Comparison of ENCODE assay signal across 24 mouse cellular contexts in the genomic region with DNA sequence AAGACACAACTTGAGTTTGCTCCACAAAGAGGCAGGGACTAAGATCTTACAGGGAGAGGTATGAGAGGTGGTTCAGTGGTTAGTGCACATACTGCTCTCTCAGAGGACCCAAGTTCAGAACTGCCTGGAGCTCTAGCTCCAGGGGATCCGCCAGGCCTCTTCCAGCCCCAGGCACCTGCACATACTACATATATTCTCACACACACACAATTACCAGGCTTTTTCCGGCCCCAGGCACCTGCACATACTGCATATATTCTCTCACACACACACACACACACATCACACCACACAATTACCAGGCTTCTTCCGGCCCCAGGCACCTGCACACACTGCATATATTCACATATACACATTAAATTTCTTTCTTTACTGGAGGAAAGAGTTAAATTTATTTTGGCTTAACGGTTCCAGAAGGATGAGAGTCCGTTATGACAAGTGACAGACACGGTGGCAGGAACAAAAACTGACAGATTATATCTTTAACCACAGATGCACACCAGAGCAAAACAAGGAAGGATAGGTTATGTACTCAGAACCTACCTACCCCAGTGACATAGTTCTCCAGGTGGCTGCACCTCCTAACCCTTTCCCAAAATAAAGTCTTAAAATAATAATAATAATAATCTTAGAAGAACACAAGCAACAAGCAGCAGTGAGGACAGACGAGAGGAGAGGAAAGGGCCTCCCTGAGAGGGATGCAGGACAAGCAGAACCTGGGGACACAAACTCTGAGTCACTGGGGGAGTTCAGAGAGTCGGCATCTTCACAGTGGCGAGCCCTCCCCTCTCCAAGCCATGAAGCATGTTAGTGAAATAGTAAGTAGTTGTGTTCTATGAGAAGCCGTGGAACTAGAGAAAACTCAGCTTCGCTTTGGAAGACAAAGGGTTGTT. TPM values are rescaled to one million over a fixed set of nuclear protein-coding genes. Genes with fewer than 3 reads are reported as not detected.
DNase-seq lines count a peak whose midpoint lies in the region; ATAC-seq and TF ChIP-seq lines count a peak whose summit lies in the region.
"Had no signal": no experiment of that assay in that cellular context is flagged by ENCODE, and none has a peak within 500 bp of the region (broad histone marks: within the 10 kb centered on the region; RNA-seq: fewer than 3 reads in every experiment).

No protein-coding gene starts in this region.

- no peak overlapping the region for H3K27ac ChIP-seq in liver, embryonic 13.5 days
- H3K27ac ChIP-seq in liver, embryonic 12.5 days, result no peak overlapping the region
- no peak overlapping the region; the same call in 1 of the 2 replicates for H3K27ac ChIP-seq in forebrain, embryonic 13.5 days
- H3K27ac ChIP-seq: embryonic facial prominence, embryonic 13.5 days; gastrocnemius, adult 2 months; heart, embryonic 13.5 days; hindbrain, embryonic 14.5 days; liver, embryonic 15.5 days; midbrain, embryonic 10.5 days had no signal

- no peak overlapping the region for H3K4me3 ChIP-seq in liver, embryonic 13.5 days (replicated peaks)
- no peak overlapping the region for H3K4me3 ChIP-seq in liver, embryonic 12.5 days
- H3K4me3 ChIP-seq in G1E (ENCODE audit: low read depth, low read length), result peak overlapping the region; percentile 54; the same call in 1 of the 2 replicates
- H3K4me3 ChIP-seq in forebrain, embryonic 13.5 days, result no peak overlapping the region
- H3K4me3 ChIP-seq: embryonic facial prominence, embryonic 13.5 days; gastrocnemius, adult 2 months; heart, embryonic 13.5 days; liver, embryonic 15.5 days; midbrain, embryonic 10.5 days had no signal

- TF ChIP-seq CTCF in G1E (IDR thresholded peaks at IDR 0.05; ENCODE audit: low read depth, low read length), result no peak

- peak; percentile 51; the same call in 1 of the 2 replicates for ATAC-seq in liver, embryonic 13.5 days (ENCODE audit: low read depth)
- ATAC-seq in liver, embryonic 12.5 days, result no peak
- peak; percentile 71 for ATAC-seq in G1E (ENCODE audit: extremely low read depth, insufficient number of reproducible peaks, low FRiP score, poor library complexity, severe bottlenecking)
- no peak for ATAC-seq in forebrain, embryonic 13.5 days
- ATAC-seq: forebrain, embryonic 14.5 days; inflammation-experienced regulatory T-cells, adult 6 months had no signal

- no peak overlapping the region for H3K4me2 ChIP-seq in liver, embryonic 13.5 days
- H3K4me2 ChIP-seq in liver, embryonic 12.5 days, result no peak overlapping the region
- H3K4me2 ChIP-seq in forebrain, embryonic 13.5 days, result no peak overlapping the region
- H3K4me2 ChIP-seq: embryonic facial prominence, embryonic 13.5 days; heart, embryonic 13.5 days; hindbrain, embryonic 14.5 days; liver, embryonic 15.5 days had no signal

- 57% methylated on average over 11 of the region's 11 CpGs for WGBS in liver, embryonic 13.5 days (ENCODE audit: insufficient replicate concordance)
- WGBS in liver, embryonic 12.5 days (ENCODE audit: insufficient replicate concordance), result 65% methylated on average over 11 of the region's 11 CpGs
- 90% methylated on average over 11 of the region's 11 CpGs for WGBS in forebrain, embryonic 13.5 days

- peaks cover 47% of the 10 kb centered on the region for H3K36me3 ChIP-seq in liver, embryonic 13.5 days
- H3K36me3 ChIP-seq in liver, embryonic 12.5 days, result peaks cover 73% of the 10 kb centered on the region
- H3K36me3 ChIP-seq in G1E (replicated peaks), result peaks cover 78% of the 10 kb centered on the region
- H3K36me3 ChIP-seq in forebrain, embryonic 13.5 days (ENCODE audit: poor library complexity, severe bottlenecking), result peaks cover 37% of the 10 kb centered on the region

- no peaks in the 10 kb centered on the region for H3K27me3 ChIP-seq in liver, embryonic 13.5 days
- H3K27me3 ChIP-seq in liver, embryonic 12.5 days (replicated peaks), result no peaks in the 10 kb centered on the region
- no peaks in the 10 kb centered on the region for H3K27me3 ChIP-seq in G1E (ENCODE audit: insufficient read depth, low read length)
- no peaks in the 10 kb centered on the region for H3K27me3 ChIP-seq in forebrain, embryonic 13.5 days
- H3K27me3 ChIP-seq: embryonic facial prominence, embryonic 13.5 days; heart, embryonic 13.5 days; liver, embryonic 15.5 days had no signal

- no peaks in the 10 kb centered on the region for H3K9me3 ChIP-seq in liver, embryonic 13.5 days (replicated peaks)
- no peaks in the 10 kb centered on the region for H3K9me3 ChIP-seq in liver, embryonic 12.5 days (replicated peaks)
- no peaks in the 10 kb centered on the region for H3K9me3 ChIP-seq in G1E (replicated peaks)
- no peaks in the 10 kb centered on the region for H3K9me3 ChIP-seq in forebrain, embryonic 13.5 days (replicated peaks)
- H3K9me3 ChIP-seq: embryonic facial prominence, embryonic 13.5 days; heart, embryonic 13.5 days; liver, embryonic 15.5 days; midbrain, embryonic 10.5 days had no signal

- peaks cover 12% of the 10 kb centered on the region for H3K4me1 ChIP-seq in liver, embryonic 13.5 days (replicated peaks)
- peaks cover 9% of the 10 kb centered on the region for H3K4me1 ChIP-seq in liver, embryonic 12.5 days
- peaks cover 69% of the 10 kb centered on the region for H3K4me1 ChIP-seq in G1E (ENCODE audit: insufficient read depth, low read depth, low read length)
- peaks cover 7% of the 10 kb centered on the region; the same call in 1 of the 2 replicates for H3K4me1 ChIP-seq in forebrain, embryonic 13.5 days
- H3K4me1 ChIP-seq: embryonic facial prominence, embryonic 13.5 days; heart, embryonic 13.5 days had no signal

- DNase-seq in liver, embryonic 13.5 days, result no peak
- DNase-seq in G1E (ENCODE audit: low spot score), result peak; percentile 30
- DNase-seq in thymus, adult 18-20 months, result peak; percentile 62 to 80
- DNase-seq in thymus, postnatal 36 days, result peak; percentile 73 to 82
- no peak for DNase-seq in ovary, postnatal 36 days (ENCODE audit: low spot score)
- DNase-seq: adrenal gland, postnatal 14 days; cerebellum, adult 8-10 months; cerebellum, postnatal 36 days; embryo, embryonic 11 days; gastrocnemius, adult 2 months; heart, adult 18-20 months; heart, postnatal 4 days; kidney, adult 8-10 months; kidney, postnatal 10 days; lung, postnatal 4 days had no signal

- H3K9ac ChIP-seq in liver, embryonic 13.5 days, result no peak overlapping the region
- no peak overlapping the region for H3K9ac ChIP-seq in liver, embryonic 12.5 days
- no peak overlapping the region for H3K9ac ChIP-seq in forebrain, embryonic 13.5 days
- H3K9ac ChIP-seq: embryonic facial prominence, embryonic 13.5 days; heart, embryonic 13.5 days; hindbrain, embryonic 14.5 days; liver, embryonic 15.5 days had no signal

RNA-seq across cellular contexts. Expression of a gene that starts 14.2 kb away (rescaled TPM):
- polyA plus RNA-seq in liver, embryonic 13.5 days (2015; fragmentation: Nextera tagmentation; extraction: Ambion mirVana), result 15.6 and 15.9 TPM in 2 replicates
- polyA plus RNA-seq in liver, embryonic 12.5 days (2016; fragmentation: Nextera tagmentation; extraction: Ambion mirVana), result 12.1 and 12.8 TPM in 2 replicates
- 17.9 and 28.3 TPM in 2 replicates for total RNA-seq in G1E (2014; fragmentation: Nextera tagmentation)
- 8.9 and 11.0 TPM in 2 replicates for total RNA-seq in G1E (2017)
- 17.2 and 18.0 TPM in 2 replicates for polyA plus RNA-seq in G1E (2012)
- polyA plus RNA-seq in forebrain, embryonic 13.5 days (2015; fragmentation: Nextera tagmentation; extraction: Ambion mirVana), result 5.9 and 6.8 TPM in 2 replicates

RNA-seq across cellular contexts. Expression of a gene that starts 27.5 kb away (rescaled TPM):
- 104 and 110 TPM in 2 replicates for polyA plus RNA-seq in liver, embryonic 13.5 days (2015; fragmentation: Nextera tagmentation; extraction: Ambion mirVana)
- 120 and 129 TPM in 2 replicates for polyA plus RNA-seq in liver, embryonic 12.5 days (2016; fragmentation: Nextera tagmentation; extraction: Ambion mirVana)
- total RNA-seq in G1E (2014; fragmentation: Nextera tagmentation) (81.3 and 92.0 TPM in 2 replicates), G1E (2017) (128 and 130 TPM in 2 replicates)
- 52.7 and 54.1 TPM in 2 replicates for polyA plus RNA-seq in G1E (2012)
- polyA plus RNA-seq in forebrain, embryonic 13.5 days (2015; fragmentation: Nextera tagmentation; extraction: Ambion mirVana), result 224 and 235 TPM in 2 replicates

Comparison
In these comparisons a context has a peak if more than half of its experiments do, and no peak if none do; other contexts are left out.
1. ATAC-seq: peak in liver, embryonic 13.5 days (single experiment) and G1E (single experiment); none in liver, embryonic 12.5 days (single experiment) and forebrain, embryonic 13.5 days (single experiment).
2. DNase-seq: peak in G1E (single experiment), thymus, adult 18-20 months (2 of 2) and thymus, postnatal 36 days (2 of 2); none in liver, embryonic 13.5 days (single experiment) and ovary, postnatal 36 days (single experiment).